Mouse (Mus musculus): ENCODE measurements around the gene Cacna2d1. TPM values are rescaled to one million over a fixed set of nuclear protein-coding genes. Genes with fewer than 3 reads are reported as not detected.

Gene Cacna2d1
- polyA plus RNA-seq, 1 experiment from 2014 or later, result 44.3 TPM

DNA sequence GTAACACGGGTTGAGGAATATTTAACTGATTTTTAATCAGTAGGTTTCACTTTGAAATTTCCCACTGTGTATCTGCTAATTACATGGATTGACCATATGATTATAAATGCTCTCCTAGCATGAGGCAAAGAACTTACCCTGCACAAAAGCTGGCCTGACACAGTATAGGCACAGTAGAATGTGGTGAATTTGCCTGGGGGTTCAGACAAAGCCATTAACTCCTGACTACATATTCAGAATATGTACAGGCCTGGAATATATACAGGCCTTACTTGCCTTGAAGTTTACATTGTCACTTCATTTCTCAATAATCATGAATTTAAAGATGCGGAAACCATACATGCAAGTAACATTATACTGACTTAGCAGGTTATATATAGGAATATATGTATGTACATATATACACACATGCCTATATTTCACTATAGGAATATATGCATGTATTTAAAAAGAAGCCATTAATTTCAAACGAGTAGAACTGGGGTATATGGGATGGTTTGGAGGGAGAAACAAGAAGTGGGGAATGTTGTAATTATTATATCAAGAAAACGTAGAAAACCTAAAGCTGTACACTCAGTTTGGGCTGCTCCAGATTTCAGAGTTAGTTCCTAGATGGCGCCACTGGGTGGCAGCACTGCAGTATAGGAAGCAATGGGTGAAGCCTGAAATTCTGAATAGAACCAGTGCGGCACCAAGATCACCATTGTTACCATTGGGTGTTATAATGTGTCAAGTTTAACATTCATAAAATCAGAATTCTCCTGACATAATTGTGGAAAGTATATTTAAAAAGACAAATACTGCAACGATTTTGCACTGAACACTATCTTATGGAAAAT lies 374.9 kb downstream of the Cacna2d1 start:
- Histone ChIP-seq H3K9me3 (no peaks in the 10 kb centered on the region), H3K36me3 (no peaks in the 10 kb centered on the region), H3K27ac (replicated peaks) (no peak overlapping the region), H3K9ac (no peak overlapping the region), H3K4me2 (no peak overlapping the region), H3K27me3 (no peaks in the 10 kb centered on the region), H3K4me1 (replicated peaks) (no peaks in the 10 kb centered on the region), H3K4me3 (no peak overlapping the region)
- 0 out of 2 replicates have a peak, but pooled peaks have one; percentile 50 for ATAC-seq (ENCODE audit: low read depth)
- WGBS, result 45% methylated on average over 7 of the region's 7 CpGs

DNA sequence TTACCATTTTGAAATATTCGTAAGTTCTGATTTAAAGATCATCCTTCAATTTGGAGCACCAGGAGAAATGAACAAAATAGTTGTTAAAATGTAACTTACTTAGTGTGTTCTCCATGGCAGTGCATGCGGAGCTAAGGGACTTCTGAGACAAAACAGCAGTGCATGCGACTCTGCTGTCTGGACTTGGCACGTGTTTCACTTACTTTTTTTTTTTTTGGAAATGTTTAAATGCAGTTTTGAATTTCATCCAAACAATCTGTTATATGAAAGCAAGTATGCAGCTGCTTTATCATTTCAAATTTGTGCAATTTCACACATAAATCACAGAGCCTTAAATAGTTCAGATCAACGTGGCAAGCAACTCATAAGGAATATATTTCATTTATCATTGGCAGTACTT lies 379.8 kb downstream of the Cacna2d1 start:
- H3K9me3 ChIP-seq, result no peaks in the 10 kb centered on the region
- H3K4me3 ChIP-seq, result no peak overlapping the region
- H3K36me3 ChIP-seq, result no peaks in the 10 kb centered on the region
- H3K27me3 ChIP-seq, result no peaks in the 10 kb centered on the region
- no peak for ATAC-seq (ENCODE audit: low read depth)
- no peaks in the 10 kb centered on the region for H3K4me1 ChIP-seq (replicated peaks)
- no peak overlapping the region for H3K4me2 ChIP-seq
- H3K27ac ChIP-seq (replicated peaks), result no peak overlapping the region
- 85% methylated on average over 5 of the region's 5 CpGs for WGBS
- H3K9ac ChIP-seq, result no peak overlapping the region

DNA sequence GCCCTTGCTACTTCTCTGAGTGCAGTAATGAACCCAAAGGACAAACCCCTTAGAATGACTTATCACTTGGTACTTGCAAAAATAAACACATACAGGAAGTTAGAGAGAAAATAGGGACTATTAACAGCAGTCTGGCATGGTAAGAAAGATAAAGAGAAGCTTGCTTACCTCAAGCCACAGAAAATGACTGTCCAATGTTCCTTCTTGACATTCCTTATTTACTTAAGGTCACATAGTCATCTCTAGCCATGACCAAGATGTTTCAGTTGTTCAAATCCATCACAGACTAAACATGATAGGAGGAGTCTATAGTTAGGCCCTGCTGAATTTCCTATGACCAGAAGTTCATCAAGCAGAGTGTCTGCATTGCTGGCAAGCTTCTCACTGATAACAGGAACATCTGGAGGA lies 381.5 kb downstream of the Cacna2d1 start:
- H3K9ac ChIP-seq, result no peak overlapping the region
- H3K4me2 ChIP-seq, result no peak overlapping the region
- H3K4me3 ChIP-seq, result no peak overlapping the region
- no peaks in the 10 kb centered on the region for H3K27me3 ChIP-seq
- no peaks in the 10 kb centered on the region for H3K9me3 ChIP-seq
- ATAC-seq (ENCODE audit: low read depth), result no peak
- H3K4me1 ChIP-seq (replicated peaks), result no peaks in the 10 kb centered on the region
- peaks cover 3% of the 10 kb centered on the region; the same call in 1 of the 2 replicates for H3K36me3 ChIP-seq
- H3K27ac ChIP-seq (replicated peaks), result no peak overlapping the region

DNA sequence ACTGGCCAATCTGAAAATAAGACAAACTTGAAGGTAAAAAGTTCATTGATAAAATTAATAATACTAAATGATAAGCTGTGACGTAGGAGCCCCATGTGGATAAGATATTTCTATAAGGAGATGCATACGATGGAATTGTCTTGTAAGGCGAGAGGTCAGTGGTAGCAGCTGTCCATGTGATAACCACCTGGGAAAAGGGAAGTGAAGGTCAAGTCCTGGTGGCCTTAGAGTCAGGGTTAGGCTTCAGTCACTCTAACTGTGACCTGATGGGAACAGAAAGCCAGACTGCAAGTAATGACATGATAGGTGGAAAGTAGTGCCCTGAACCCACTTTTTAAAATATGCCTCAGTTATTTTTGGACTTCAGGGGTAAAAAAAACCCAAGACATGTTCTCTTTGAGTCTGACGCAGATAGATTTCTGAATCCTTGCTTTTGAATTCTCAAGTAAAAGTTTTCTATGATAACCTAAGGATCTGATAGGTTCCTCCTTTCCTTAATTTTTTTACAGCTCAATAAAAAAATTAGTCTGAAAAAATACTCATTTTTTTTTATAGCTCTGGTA lies 383.3 kb downstream of the Cacna2d1 start:
- H3K27me3 ChIP-seq, result no peaks in the 10 kb centered on the region
- no peak overlapping the region for H3K9ac ChIP-seq
- no peak overlapping the region for H3K4me3 ChIP-seq
- H3K36me3 ChIP-seq, result peaks cover 6% of the 10 kb centered on the region; the same call in 1 of the 2 replicates
- no peak overlapping the region for H3K27ac ChIP-seq (replicated peaks)
- no peak overlapping the region for H3K4me2 ChIP-seq
- ATAC-seq (ENCODE audit: low read depth), result no peak
- 87% methylated on average over 4 of the region's 4 CpGs for WGBS
- no peaks in the 10 kb centered on the region for H3K4me1 ChIP-seq (replicated peaks)
- no peaks in the 10 kb centered on the region for H3K9me3 ChIP-seq

DNA sequence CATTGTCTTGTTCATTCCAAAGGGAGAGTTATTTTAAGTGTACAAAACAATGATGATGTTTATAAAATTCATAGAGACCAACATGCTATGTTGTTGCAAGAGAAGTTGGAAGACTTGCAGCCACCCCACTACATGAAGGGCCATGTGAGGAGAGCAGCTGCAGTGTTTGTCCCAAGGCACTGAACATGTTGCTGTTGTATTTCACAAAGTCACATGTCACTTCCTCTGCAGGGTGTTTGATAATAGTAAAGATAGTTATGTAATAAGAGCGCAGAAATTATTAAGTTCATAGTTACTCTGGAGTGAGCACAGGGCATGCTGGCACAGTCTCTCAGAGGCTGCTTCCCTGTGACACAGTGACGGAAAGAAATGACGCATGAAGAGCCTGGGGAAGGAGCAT lies 392.1 kb downstream of the Cacna2d1 start:
- Histone ChIP-seq H3K4me1 (replicated peaks) (no peaks in the 10 kb centered on the region), H3K4me3 (no peak overlapping the region), H3K9me3 (no peaks in the 10 kb centered on the region), H3K4me2 (no peak overlapping the region), H3K27ac (replicated peaks) (no peak overlapping the region), H3K27me3 (no peaks in the 10 kb centered on the region), H3K36me3 (0 out of 2 replicates have a peak, but pooled peaks cover 3% of the 10 kb centered on the region), H3K9ac (no peak overlapping the region)
- WGBS, result 90% methylated on average over 3 of the region's 3 CpGs
- ATAC-seq (ENCODE audit: low read depth), result no peak

DNA sequence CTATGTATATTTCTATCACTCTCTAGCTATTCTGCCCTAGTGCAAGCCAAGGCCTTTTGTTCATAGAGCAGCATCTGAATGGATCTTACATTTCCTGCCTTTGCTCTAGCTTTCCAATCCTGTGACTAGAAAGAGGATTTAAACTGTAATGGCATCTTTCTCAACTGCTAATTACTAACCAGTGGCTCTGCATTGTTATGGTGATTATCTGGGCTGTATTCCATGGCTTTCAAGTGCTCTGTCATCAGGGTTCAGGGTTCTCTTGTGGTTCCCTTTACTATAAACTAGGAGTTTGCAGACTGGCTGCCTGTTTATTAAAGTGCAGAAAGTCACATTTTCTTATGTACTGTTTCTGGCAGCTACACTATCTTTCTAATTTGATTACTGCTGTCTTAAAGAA lies 410.9 kb downstream of the Cacna2d1 start:
- Histone ChIP-seq H3K36me3 (peaks cover 3% of the 10 kb centered on the region; the same call in 1 of the 2 replicates), H3K27ac (replicated peaks) (no peak overlapping the region), H3K4me2 (no peak overlapping the region), H3K9me3 (no peaks in the 10 kb centered on the region), H3K27me3 (no peaks in the 10 kb centered on the region), H3K4me3 (no peak overlapping the region), H3K9ac (no peak overlapping the region), H3K4me1 (replicated peaks) (no peaks in the 10 kb centered on the region)
- no peak for ATAC-seq (ENCODE audit: low read depth)

DNA sequence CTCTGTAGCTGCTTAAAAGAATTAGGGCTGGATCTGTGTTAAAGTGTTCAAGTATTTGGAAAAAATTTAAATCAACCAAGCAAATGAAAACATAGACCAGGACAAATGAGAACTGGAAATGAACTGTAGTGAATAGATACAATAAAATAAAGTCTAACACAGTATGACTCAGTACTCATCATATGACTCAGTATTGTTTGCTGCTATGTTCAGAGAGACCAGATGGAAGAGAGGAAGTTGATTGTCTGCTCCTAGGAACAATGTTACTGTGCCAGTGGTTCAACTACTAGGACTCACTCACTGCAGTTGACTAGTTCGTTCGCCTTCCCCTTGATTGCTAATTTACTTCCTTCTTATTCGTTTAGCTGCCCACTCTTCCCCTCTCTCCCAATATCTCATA lies 421.3 kb downstream of the Cacna2d1 start:
- no peaks in the 10 kb centered on the region for H3K9me3 ChIP-seq
- H3K36me3 ChIP-seq, result peaks cover 23% of the 10 kb centered on the region
- no peak for ATAC-seq (ENCODE audit: low read depth)
- H3K9ac ChIP-seq, result no peak overlapping the region
- WGBS, result 82% methylated on average over 3 of the region's 3 CpGs
- H3K4me3 ChIP-seq, result no peak overlapping the region
- no peaks in the 10 kb centered on the region for H3K27me3 ChIP-seq
- no peak overlapping the region for H3K27ac ChIP-seq (replicated peaks)
- H3K4me1 ChIP-seq (replicated peaks), result no peaks in the 10 kb centered on the region
- no peak overlapping the region for H3K4me2 ChIP-seq

DNA sequence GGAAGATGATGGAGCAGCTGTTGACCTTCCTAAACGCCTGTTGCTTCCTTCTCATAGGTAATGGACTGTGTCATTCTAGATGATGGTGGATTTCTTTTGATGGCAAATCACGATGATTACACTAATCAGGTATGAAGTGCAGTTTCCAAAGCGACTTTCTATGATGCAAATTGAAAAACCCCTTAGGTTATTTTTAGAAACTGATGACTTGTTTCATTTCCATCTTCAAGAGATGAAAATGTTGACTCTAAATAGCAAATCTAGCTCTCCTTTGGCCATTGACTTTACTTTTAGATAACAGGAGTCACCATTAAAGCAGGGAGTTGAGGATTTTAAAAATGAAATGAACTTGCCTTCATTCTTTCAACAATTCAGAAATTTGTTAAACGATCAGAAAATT lies 423.2 kb downstream of the Cacna2d1 start:
- Histone ChIP-seq H3K4me2 (no peak overlapping the region), H3K27ac (replicated peaks) (no peak overlapping the region), H3K4me1 (replicated peaks) (no peaks in the 10 kb centered on the region), H3K27me3 (no peaks in the 10 kb centered on the region), H3K36me3 (peaks cover 23% of the 10 kb centered on the region), H3K9me3 (no peaks in the 10 kb centered on the region), H3K9ac (no peak overlapping the region), H3K4me3 (no peak overlapping the region)
- no peak for ATAC-seq (ENCODE audit: low read depth)
- WGBS, result 88% methylated on average over 4 of the region's 4 CpGs

DNA sequence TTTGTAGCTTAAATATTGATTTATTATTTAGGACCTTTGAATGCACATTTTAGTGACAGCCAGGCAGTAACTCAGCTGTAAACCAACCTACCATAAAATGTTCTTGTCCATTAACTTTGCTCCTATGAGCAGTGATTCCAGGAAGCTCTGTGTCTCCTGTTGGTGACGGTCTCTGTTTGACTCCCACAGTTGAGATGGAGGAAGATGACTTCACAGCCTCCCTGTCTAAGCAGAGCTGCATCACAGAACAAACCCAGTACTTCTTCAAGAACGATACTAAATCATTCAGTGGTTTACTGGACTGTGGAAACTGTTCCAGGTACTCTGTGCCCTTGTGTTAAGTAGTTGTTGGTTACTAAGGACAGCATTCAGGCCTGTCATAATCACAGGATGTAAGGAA lies 427.6 kb downstream of the Cacna2d1 start:
- Histone ChIP-seq H3K36me3 (peaks cover 14% of the 10 kb centered on the region), H3K9ac (no peak overlapping the region), H3K27ac (replicated peaks) (no peak overlapping the region), H3K4me3 (no peak overlapping the region), H3K9me3 (no peaks in the 10 kb centered on the region), H3K4me2 (no peak overlapping the region), H3K27me3 (no peaks in the 10 kb centered on the region), H3K4me1 (replicated peaks) (no peaks in the 10 kb centered on the region)
- ATAC-seq (ENCODE audit: low read depth), result no peak
- 84% methylated on average over 2 of the region's 2 CpGs for WGBS

DNA sequence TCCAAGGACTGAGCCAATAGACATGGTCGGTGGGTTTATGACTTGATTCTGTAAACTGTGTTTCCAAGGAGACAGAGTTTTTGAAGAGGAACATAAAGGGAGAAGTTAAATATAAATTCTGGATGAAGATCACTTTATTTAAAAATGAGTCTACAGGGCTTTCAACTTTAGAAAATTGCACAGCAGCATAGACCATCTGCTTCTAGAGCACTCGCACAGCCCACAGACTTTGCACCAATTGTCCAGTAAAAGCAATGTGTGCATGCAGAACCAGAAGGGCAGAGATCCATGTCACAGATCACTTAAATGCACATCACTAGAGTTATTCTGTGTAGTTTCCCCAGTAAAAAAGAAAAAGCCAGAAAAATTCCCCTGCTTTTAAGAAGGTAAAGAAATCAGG lies 428.7 kb downstream of the Cacna2d1 start:
- H3K9me3 ChIP-seq, result no peaks in the 10 kb centered on the region
- no peak overlapping the region for H3K4me3 ChIP-seq
- 89% methylated on average over 2 of the region's 2 CpGs for WGBS
- H3K4me1 ChIP-seq (replicated peaks), result no peaks in the 10 kb centered on the region
- H3K9ac ChIP-seq, result no peak overlapping the region
- no peak for ATAC-seq (ENCODE audit: low read depth)
- no peak overlapping the region for H3K4me2 ChIP-seq
- H3K27ac ChIP-seq (replicated peaks), result no peak overlapping the region
- H3K36me3 ChIP-seq, result peaks cover 6% of the 10 kb centered on the region; the same call in 1 of the 2 replicates
- H3K27me3 ChIP-seq, result no peaks in the 10 kb centered on the region

DNA sequence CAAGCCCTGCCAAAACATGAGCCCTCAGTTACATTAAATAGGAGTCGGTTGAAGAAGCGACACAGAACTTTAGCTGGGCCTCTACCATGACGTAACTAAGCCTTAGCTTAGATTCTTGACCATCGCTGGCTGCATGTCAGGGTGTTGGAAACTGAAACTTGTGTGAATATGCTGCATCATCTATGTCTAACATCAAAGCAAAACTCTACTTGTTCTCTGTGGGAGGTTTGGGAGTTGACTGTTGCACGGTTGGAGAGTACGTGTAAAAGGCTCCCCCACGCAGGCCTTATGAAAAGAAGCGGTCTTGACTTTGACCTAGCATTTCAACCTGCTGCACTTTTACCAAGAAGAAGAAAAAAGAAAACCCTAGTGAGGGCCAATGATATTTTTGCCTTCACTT lies 436.2 kb downstream of the Cacna2d1 start:
- Histone ChIP-seq H3K4me2 (no peak overlapping the region), H3K9me3 (no peaks in the 10 kb centered on the region), H3K27me3 (no peaks in the 10 kb centered on the region), H3K9ac (no peak overlapping the region), H3K27ac (replicated peaks) (no peak overlapping the region), H3K4me3 (no peak overlapping the region), H3K4me1 (replicated peaks) (no peaks in the 10 kb centered on the region), H3K36me3 (no peaks in the 10 kb centered on the region)
- no peak for ATAC-seq (ENCODE audit: low read depth)
- WGBS, result 85% methylated on average over 8 of the region's 8 CpGs

DNA sequence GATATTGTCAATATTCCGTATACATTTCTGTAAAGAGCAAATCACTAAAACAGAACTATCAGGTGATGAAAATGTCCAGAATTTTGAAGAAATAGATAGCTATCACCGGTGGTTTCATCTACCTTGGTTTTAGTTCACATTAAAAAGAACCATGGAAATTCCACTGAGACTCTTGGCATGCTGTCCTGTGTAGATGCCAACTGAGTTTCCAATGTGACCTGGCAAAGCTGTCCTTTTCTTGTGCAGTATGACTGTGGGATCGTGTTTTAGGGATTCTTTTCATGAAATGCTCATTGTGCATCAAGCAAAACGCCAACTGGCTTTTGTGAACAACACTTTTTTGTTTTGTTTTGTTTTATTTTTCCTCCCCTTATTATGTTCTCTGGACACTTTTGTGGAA lies 439.5 kb downstream of the Cacna2d1 start:
- WGBS, result 88% methylated on average over 4 of the region's 4 CpGs
- Histone ChIP-seq H3K4me3 (no peak overlapping the region), H3K4me2 (no peak overlapping the region), H3K27ac (replicated peaks) (no peak overlapping the region), H3K36me3 (no peaks in the 10 kb centered on the region), H3K27me3 (no peaks in the 10 kb centered on the region), H3K9me3 (no peaks in the 10 kb centered on the region), H3K9ac (no peak overlapping the region), H3K4me1 (replicated peaks) (no peaks in the 10 kb centered on the region)
- no peak for ATAC-seq (ENCODE audit: low read depth)

Measured in neural tube, embryonic 13.5 days (tissue).